Mouse (Mus musculus) liver, embryonic 15.5 days (tissue): ENCODE measurements at regions not wholly inside any gene's neighbourhood (a gene's known extent, or its start where the extent isn't known, plus 50 kb on each side); places are given as distances from the start of the nearest gene placed in this dataset.

Experiments used
- ATAC-seq: fragments of 200-750 bp; cut with Nextera tagmentation; 2 replicates; pipeline ENCODE4 v1.8.0; 2017; ENCODE audit warnings: moderate number of reproducible peaks, mild to moderate bottlenecking, moderate library complexity; ENCODE audit not compliant: insufficient read depth
- H3K27ac ChIP-seq: fragments of 300-500 bp; sonication (generic); replicated peaks from 2 replicates; pipeline ENCODE4 v1.5.1; 2015; ENCODE audit warnings: mild to moderate bottlenecking, inconsistent platforms
- H3K27me3 ChIP-seq: fragments of 300-500 bp; sonication (generic); 2 replicates; pipeline ENCODE4 v1.6.1; 2015; ENCODE audit warnings: mild to moderate bottlenecking, inconsistent platforms
- H3K36me3 ChIP-seq: fragments of 300-500 bp; sonication (generic); replicated peaks from 2 replicates; pipeline ENCODE4 v1.6.1; 2015; ENCODE audit warnings: moderate library complexity, mild to moderate bottlenecking, inconsistent platforms
- H3K4me1 ChIP-seq: fragments of 300-500 bp; sonication (generic); replicated peaks from 2 replicates; pipeline ENCODE4 v1.6.1; 2015; ENCODE audit warnings: inconsistent platforms
- H3K4me2 ChIP-seq: fragments of 300-500 bp; sonication (generic); 2 replicates; pipeline ENCODE4 v1.6.1; 2015; ENCODE audit warnings: moderate library complexity, mild to moderate bottlenecking, inconsistent platforms
- H3K4me3 ChIP-seq: fragments of 300-500 bp; sonication (generic); replicated peaks from 2 replicates; pipeline ENCODE4 v1.5.1; 2015; ENCODE audit warnings: mild to moderate bottlenecking, inconsistent platforms
- H3K9ac ChIP-seq: fragments of 300-500 bp; sonication (generic); 2 replicates; pipeline ENCODE4 v1.6.1; 2015; ENCODE audit warnings: moderate library complexity, mild to moderate bottlenecking, inconsistent platforms
- H3K9me3 ChIP-seq: fragments of 300-500 bp; sonication (generic); replicated peaks from 2 replicates; pipeline ENCODE4 v1.6.1; 2016; ENCODE audit warnings: inconsistent platforms
- WGBS: fragments of 180-500 bp; shearing (Covaris S2); methylation state at CpG from one replicate; pipeline ENCODE4 v1.1.7; 2015; ENCODE audit warnings: mixed read lengths; ENCODE audit not compliant: insufficient replicate concordance; 5-methylcytosine and 5-hydroxymethylcytosine counted together

DNA sequence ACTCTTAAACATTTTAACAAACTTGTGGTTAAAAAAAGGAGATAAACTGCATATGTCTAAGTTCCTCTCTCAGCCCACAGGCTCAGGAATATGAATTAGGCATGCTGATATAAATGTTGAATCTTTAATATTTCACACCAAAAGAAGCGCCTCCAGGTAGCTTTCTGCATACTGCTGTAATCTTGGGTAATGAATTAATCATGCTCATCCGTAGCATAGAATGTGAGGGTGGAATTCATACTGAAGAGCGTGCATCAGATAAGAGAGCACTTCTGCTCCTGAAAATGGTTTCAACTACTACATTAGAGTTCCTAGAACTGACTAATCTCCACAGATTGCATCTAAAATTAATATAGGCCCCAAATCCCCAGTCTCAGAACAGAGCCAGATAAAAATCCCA lies 225.2 kb upstream of the Sash1 start:
- no peaks in the 10 kb centered on the region for H3K9me3 ChIP-seq
- no peak overlapping the region for H3K9ac ChIP-seq
- no peaks in the 10 kb centered on the region for H3K4me1 ChIP-seq
- no peaks in the 10 kb centered on the region for H3K36me3 ChIP-seq
- H3K27ac ChIP-seq: no peak overlapping the region
- 64% methylated on average over 3 of the region's 3 CpGs for WGBS
- no peak overlapping the region for H3K4me3 ChIP-seq
- H3K4me2 ChIP-seq: no peak overlapping the region
- ATAC-seq: no peak
- no peaks in the 10 kb centered on the region for H3K27me3 ChIP-seq

DNA sequence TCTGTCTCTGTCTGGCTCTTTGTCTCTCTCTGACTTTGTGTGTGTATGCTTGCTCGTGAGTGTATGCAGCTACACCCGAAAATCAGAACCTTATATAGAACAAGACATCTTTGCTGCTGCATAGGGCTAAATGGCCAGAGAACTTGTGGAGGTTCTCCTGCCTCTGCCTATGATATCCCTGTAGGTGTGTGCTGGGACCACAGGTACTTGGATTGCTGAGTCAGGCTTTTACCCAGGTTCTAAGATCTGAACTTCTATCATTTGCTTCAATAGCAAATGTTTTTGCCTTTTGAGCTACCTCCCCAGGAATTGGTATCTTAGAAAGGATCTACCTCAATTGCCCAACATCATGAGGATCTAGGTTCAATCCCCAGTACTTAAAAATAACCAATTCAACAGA lies 210.3 kb upstream of the Sash1 start:
- Histone ChIP-seq H3K4me1 (no peaks in the 10 kb centered on the region), H3K9me3 (no peaks in the 10 kb centered on the region), H3K36me3 (no peaks in the 10 kb centered on the region), H3K27ac (no peak overlapping the region), H3K9ac (no peak overlapping the region), H3K4me2 (no peak overlapping the region), H3K27me3 (no peaks in the 10 kb centered on the region), H3K4me3 (no peak overlapping the region)
- 76% methylated on average over 2 of the region's 2 CpGs for WGBS
- no peak for ATAC-seq

DNA sequence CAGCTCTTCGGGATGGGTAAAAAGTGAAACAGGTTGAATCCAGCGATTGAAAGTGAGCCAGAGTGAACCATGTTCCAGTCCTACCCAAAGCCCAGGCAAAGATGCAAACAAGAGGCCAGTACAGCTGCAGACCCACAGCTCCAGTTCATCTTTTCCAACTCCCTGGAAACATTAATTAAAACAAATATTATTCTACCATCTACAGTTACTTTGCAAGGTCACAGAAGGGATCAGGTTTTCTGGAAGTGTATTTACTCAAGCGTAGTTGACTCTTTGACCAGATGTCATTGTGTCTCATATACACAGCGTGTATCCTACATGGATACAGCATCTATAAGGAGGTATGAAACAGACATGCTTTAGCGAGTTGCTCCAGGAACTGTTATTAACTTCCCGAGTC lies 209.3 kb upstream of the Sash1 start:
- Histone ChIP-seq H3K4me1 (no peaks in the 10 kb centered on the region), H3K36me3 (no peaks in the 10 kb centered on the region), H3K4me2 (no peak overlapping the region), H3K27ac (no peak overlapping the region), H3K27me3 (no peaks in the 10 kb centered on the region), H3K4me3 (no peak overlapping the region), H3K9ac (no peak overlapping the region), H3K9me3 (no peaks in the 10 kb centered on the region)
- ATAC-seq: no peak
- WGBS: 57% methylated on average over 6 of the region's 6 CpGs

DNA sequence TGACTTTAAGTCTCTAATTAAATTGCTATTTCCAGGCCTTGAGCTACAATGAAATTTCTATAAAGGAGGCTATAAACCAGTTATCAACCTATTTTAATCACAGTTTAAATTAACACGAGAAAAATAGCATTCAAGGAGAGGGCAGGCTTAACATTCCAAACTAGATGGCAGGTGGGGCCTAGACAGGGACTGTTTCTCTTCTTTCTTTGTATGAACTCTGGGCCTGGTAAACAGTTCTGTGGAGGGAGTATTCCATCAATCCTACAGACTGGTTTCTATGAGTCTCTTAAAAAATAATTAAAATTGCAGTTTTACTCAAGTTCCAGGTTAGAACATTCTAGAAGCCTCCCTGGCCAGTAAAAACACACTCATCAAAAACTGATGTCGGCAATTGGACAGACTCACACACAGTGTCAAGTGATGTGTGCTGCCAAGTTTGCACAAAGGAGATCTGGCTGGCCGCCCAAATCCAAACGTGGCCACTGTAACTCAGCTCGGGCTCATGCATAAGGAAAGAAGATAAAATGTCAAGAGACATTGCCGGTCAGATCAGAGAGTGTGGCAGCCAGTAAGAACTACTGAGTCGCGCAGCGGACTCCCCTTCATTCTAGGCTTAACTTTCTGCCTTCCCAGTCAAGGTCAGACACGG lies 206.5 kb upstream of the Sash1 start:
- Histone ChIP-seq H3K4me2 (no peak overlapping the region), H3K9ac (no peak overlapping the region), H3K36me3 (no peaks in the 10 kb centered on the region), H3K4me1 (no peaks in the 10 kb centered on the region), H3K27ac (no peak overlapping the region), H3K4me3 (no peak overlapping the region), H3K27me3 (no peaks in the 10 kb centered on the region), H3K9me3 (no peaks in the 10 kb centered on the region)
- WGBS: 64% methylated on average over 10 of the region's 10 CpGs
- ATAC-seq: no peak

DNA sequence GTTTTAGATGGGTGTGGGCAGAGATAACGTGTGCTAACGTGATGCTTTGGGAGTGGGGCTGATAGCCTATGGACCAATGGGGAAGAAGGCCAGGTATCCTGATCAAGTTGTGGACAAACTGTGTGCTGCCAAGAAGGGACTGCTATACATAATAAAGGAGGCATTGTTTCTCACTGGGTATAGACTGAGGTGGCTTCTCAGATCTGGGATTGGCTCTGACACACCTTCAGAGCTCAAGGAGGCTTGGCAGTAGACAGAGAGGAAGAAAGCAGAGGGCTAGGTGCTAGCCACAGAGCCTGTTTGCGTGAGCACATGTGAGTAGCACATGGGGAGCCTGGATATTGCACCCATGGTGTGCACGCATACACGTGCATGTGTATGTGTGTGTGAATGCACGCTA lies 205.1 kb upstream of the Sash1 start:
- no peak overlapping the region for H3K9ac ChIP-seq
- no peak overlapping the region for H3K4me2 ChIP-seq
- H3K9me3 ChIP-seq: no peaks in the 10 kb centered on the region
- no peaks in the 10 kb centered on the region for H3K36me3 ChIP-seq
- no peak for ATAC-seq
- no peaks in the 10 kb centered on the region for H3K4me1 ChIP-seq
- H3K4me3 ChIP-seq: no peak overlapping the region
- no peaks in the 10 kb centered on the region for H3K27me3 ChIP-seq
- WGBS: 70% methylated on average over 6 of the region's 6 CpGs
- H3K27ac ChIP-seq: no peak overlapping the region

DNA sequence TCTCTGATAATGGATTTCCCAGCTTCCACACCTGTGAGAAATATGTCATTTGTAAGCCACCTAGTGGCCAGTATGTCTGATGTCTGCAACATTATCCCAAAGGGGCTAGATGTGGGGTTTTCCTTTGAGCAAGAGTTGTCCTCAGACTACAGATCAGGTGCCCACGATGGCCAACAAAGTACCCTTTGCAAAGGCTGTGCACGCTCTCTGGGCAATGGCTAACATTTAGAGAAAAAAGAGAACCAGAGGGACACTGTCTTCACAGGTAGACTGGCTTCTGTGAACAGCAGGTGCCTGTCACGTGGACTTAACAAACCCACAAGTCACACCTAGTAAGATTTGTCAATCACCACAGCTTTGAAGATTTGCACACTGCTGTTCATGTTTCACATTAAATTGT lies 202.0 kb upstream of the Sash1 start:
- Histone ChIP-seq H3K4me3 (no peak overlapping the region), H3K9ac (no peak overlapping the region), H3K27me3 (no peaks in the 10 kb centered on the region), H3K36me3 (no peaks in the 10 kb centered on the region), H3K4me1 (no peaks in the 10 kb centered on the region), H3K9me3 (no peaks in the 10 kb centered on the region), H3K4me2 (no peak overlapping the region), H3K27ac (no peak overlapping the region)
- 58% methylated on average over 3 of the region's 3 CpGs for WGBS
- no peak for ATAC-seq

DNA sequence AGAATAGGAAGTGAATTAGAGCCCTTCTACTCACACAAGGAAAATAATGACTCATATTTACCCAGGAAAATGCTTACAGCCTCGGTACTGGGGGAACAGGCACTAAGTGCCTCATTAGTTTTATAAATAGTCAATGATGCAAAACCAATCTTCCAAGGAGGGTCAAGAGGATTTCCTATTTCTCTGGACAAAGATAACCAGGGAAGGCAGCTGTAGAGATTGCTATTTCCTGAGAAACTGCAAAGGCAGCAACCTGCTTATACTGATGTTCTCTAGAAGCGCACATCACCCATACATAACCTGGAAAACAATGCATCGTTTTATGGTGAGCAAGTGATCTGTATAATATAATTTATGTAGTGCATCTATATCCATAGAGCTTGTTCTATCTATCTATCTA lies 201.3 kb upstream of the Sash1 start:
- Histone ChIP-seq H3K9me3 (no peaks in the 10 kb centered on the region), H3K27ac (no peak overlapping the region), H3K4me1 (no peaks in the 10 kb centered on the region), H3K36me3 (no peaks in the 10 kb centered on the region), H3K4me3 (no peak overlapping the region), H3K27me3 (no peaks in the 10 kb centered on the region), H3K4me2 (no peak overlapping the region), H3K9ac (no peak overlapping the region)
- no peak for ATAC-seq
- WGBS: 56% methylated on average over 3 of the region's 3 CpGs

DNA sequence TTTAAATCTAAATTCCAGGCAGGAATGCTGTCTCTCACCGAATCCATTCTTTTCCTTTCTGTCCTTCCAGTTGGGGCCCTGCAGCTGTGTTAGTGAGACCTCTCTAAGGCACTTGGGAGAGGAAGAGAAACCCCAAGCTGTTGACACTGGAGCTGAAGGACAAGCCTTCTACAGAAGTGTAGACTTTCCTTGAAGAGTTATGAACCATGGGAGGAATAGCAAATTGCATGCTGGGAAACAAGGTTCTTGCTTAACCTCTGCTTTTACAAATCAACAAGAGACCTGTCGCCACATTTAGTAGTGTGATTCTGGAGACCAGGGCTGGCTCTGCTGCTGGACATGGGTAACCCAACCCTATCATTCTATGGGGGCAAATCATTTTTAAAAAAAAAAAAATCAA lies 200.8 kb upstream of the Sash1 start:
- ATAC-seq: no peak
- H3K9me3 ChIP-seq: no peaks in the 10 kb centered on the region
- no peaks in the 10 kb centered on the region for H3K27me3 ChIP-seq
- no peaks in the 10 kb centered on the region for H3K4me1 ChIP-seq
- H3K36me3 ChIP-seq: no peaks in the 10 kb centered on the region
- H3K4me3 ChIP-seq: no peak overlapping the region
- H3K27ac ChIP-seq: no peak overlapping the region
- WGBS: 44% methylated on average over 2 of the region's 2 CpGs
- no peak overlapping the region for H3K9ac ChIP-seq
- H3K4me2 ChIP-seq: no peak overlapping the region

DNA sequence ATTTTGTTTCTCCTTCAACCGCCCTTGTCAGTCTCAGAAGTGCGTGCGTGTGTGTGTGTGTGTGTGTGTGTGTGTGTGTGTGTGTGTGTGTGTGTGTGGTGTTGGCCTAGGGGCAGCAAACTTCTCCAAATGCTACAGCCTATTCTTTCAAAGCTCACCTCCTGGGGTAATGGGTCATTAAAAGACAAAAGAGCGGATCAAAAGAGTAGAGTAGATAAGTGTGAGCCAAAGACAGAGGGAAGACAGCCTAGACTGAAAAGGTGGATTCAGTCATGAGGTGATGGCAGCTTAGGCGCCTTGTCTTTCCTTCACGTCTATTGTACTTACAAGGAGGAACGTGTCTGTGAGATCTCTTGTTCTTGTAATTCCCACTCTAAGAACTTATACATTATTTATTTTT lies 199.6 kb upstream of the Sash1 start:
- Histone ChIP-seq H3K4me2 (no peak overlapping the region), H3K36me3 (no peaks in the 10 kb centered on the region), H3K27me3 (no peaks in the 10 kb centered on the region), H3K9ac (no peak overlapping the region), H3K4me3 (no peak overlapping the region), H3K4me1 (no peaks in the 10 kb centered on the region), H3K27ac (no peak overlapping the region), H3K9me3 (no peaks in the 10 kb centered on the region)
- 74% methylated on average over 7 of the region's 7 CpGs for WGBS
- no peak for ATAC-seq

DNA sequence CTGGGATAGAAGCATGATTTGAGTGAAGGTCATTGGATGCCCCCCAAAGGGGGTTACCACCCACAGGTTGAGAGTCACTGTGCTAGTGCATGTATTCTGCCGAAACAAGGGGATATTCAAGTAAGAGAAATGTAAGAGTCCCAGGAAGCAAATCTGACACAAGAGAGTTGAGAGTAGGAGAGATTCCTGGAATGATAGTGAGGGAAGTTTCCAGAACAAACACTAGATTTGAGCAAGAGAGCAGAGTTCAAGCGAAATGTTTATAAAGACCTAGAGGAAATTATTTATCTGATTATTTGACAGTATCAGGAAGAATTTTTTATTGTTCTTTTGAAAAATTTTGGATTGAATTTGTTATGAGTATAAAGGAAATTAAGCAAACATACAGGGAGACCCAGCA lies 189.0 kb upstream of the Sash1 start:
- no peak for ATAC-seq
- WGBS: 61% methylated on average over 2 of the region's 2 CpGs
- H3K4me1 ChIP-seq: no peaks in the 10 kb centered on the region
- H3K4me2 ChIP-seq: no peak overlapping the region
- no peak overlapping the region for H3K4me3 ChIP-seq
- no peak overlapping the region for H3K9ac ChIP-seq
- H3K36me3 ChIP-seq: no peaks in the 10 kb centered on the region
- no peaks in the 10 kb centered on the region for H3K9me3 ChIP-seq
- no peak overlapping the region for H3K27ac ChIP-seq
- H3K27me3 ChIP-seq: no peaks in the 10 kb centered on the region

DNA sequence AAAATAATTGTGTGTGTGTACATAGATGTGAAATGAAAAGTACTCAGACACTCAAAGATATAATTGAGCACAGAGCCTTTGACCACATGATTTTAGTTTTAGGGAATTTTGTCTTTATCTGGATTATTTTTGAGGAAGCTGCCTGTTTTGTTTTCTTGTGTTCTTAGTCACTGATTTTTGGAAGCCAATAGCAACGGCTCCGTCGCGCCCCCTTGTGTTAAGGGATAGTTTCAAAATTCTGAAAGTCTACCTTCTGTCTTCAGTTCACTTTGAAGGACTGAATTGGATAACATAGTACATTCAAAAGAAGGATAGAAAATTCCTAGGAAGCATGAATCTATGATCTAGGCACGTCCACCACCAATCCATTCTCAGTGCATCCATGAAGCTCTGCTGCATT lies 185.8 kb upstream of the Sash1 start:
- Histone ChIP-seq H3K36me3 (no peaks in the 10 kb centered on the region), H3K4me3 (no peak overlapping the region), H3K4me1 (no peaks in the 10 kb centered on the region), H3K9ac (no peak overlapping the region), H3K27ac (no peak overlapping the region), H3K9me3 (no peaks in the 10 kb centered on the region), H3K27me3 (no peaks in the 10 kb centered on the region), H3K4me2 (no peak overlapping the region)
- ATAC-seq: no peak
- whole genome bisulfite sequencing: 7% methylated on average over 5 of the region's 5 CpGs

DNA sequence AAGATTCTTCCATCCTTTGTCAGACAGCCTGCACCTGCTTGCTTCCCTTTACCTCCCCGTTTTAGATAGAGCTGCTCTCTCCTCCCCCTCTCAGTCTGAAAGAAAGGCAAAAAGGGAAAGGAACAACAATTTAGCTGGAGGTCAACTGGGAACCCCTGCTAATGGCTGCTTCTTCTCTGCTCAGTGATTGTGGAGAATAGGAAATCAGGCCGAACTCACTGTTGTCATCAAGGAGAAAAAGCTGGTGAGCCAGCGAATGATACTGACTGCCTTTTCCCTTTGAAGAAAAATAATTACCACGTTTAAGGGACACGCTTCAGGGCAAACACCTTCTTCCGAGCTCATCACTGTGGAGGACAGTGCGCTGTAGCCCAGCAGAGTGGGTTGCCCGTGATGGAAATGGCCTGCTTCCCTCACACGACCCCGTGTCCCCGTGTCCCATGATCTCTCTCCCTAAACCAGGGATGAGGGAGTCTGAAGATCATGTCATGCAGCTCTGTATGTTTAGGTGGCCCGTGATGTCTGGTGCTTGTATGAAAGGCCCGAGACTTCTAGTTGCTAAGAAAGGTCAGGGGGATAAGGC lies 183.8 kb upstream of the Sash1 start:
- WGBS: 59% methylated on average over 13 of the region's 13 CpGs
- H3K9me3 ChIP-seq: no peaks in the 10 kb centered on the region
- no peak for ATAC-seq
- H3K9ac ChIP-seq: no peak overlapping the region
- no peaks in the 10 kb centered on the region for H3K27me3 ChIP-seq
- H3K4me2 ChIP-seq: no peak overlapping the region
- no peak overlapping the region for H3K4me3 ChIP-seq
- H3K4me1 ChIP-seq: no peaks in the 10 kb centered on the region
- no peaks in the 10 kb centered on the region for H3K36me3 ChIP-seq
- H3K27ac ChIP-seq: no peak overlapping the region
